Mouse (Mus musculus) lung, adult 2 months (tissue): Measurements from ENCODE around the gene Mogs.

Source experiments
- CTCF ChIP-seq: fragments of 200-500 bp; IDR thresholded peaks from 2 replicates; pipeline ENCODE4 v1.5.1; 2011; ENCODE audit warnings: mild to moderate bottlenecking, low read length, control low read depth; ENCODE audit not compliant: insufficient read depth
- POLR2A ChIP-seq: fragments of 200-500 bp; IDR thresholded peaks from 2 replicates; pipeline ENCODE4 v1.6.1; 2011; ENCODE audit warnings: low read depth, mild to moderate bottlenecking, control low read depth, low read length, borderline replicate concordance; ENCODE audit errors: extremely low read depth

- TF ChIP-seq CTCF (no peak), POLR2A (no peak)
Measured at GRCm38 (mm10) chr6:83117165-83117438, 1.8 kb downstream of the Mogs start.
